Mouse (Mus musculus) left cerebral cortex, adult 18-20 months (tissue): ENCODE data around the gene Tfap2a. TPM values are rescaled to one million over a fixed set of nuclear protein-coding genes. Genes with fewer than 3 reads are reported as not detected.
A peak's percentile ranks its signal among the peaks of the same experiment; 100 is the strongest.

ENCODE experiments used
- DNase-seq, 2 experiments: peaks; one replicate each; pipeline ENCODE4 v3.0.0; 2021 to 2022; ENCODE audit warnings: low spot score in 2 of 2, mixed read lengths in 1 of 2
- long read RNA-seq, 2 experiments: library from polyadenylated mRNA; stranded (forward); transcript quantifications; one replicate each; pipeline ENCODE4 v2.0.0; 2021
- total RNA-seq, 2 experiments: library from RNA; stranded (reverse); gene quantifications; 2 replicates each; pipeline ENCODE4 v1.2.3; 2021

The Tfap2a gene
- total RNA-seq, result under 1 TPM; 0.67 to 0.87 TPM
- long read RNA-seq, experiment 1, partial matches to known transcripts, result 0 of 1 reads
- long read RNA-seq, experiment 1, other reads (novel, unspliced or antisense), result 1 of 1 reads
- long read RNA-seq, experiment 2, partial matches to known transcripts, result 0 of 1 reads
- long read RNA-seq, experiment 2, other reads (novel, unspliced or antisense), result 1 of 1 reads

GRCm38 (mm10) chr13:40738196-40738880 is at the start of gene Tfap2a:
Gene Tfap2a (minus strand): TSS chr13:40738376.
- DNase-seq, result no peak

- DNase-seq, result peak in 1 of 2 experiments; percentile 9
These were observed 46.1 kb upstream of the Tfap2a start for GRCm38 (mm10) chr13:40784202-40784771.

- no peak for DNase-seq
These were observed 19.8 kb upstream of the Tfap2a start for GRCm38 (mm10) chr13:40757995-40758394.

- no peak for DNase-seq
These were observed 18.2 kb upstream of the Tfap2a start for GRCm38 (mm10) chr13:40756356-40756755.

GRCm38 (mm10) chr13:40754091-40754490 is 15.9 kb upstream of the Tfap2a start:
- no peak for DNase-seq

GRCm38 (mm10) chr13:40751889-40752288 is 13.7 kb upstream of the Tfap2a start:
- no peak for DNase-seq

- DNase-seq, result no peak
These were observed 11.4 kb upstream of the Tfap2a start for GRCm38 (mm10) chr13:40749603-40749905.

- no peak for DNase-seq
These were observed 10.8 kb upstream of the Tfap2a start for GRCm38 (mm10) chr13:40748785-40749602.

GRCm38 (mm10) chr13:40744111-40744805 is 6.1 kb upstream of the Tfap2a start:
- no peak for DNase-seq

GRCm38 (mm10) chr13:40743221-40743620 is 5.0 kb upstream of the Tfap2a start:
- DNase-seq, result no peak

- DNase-seq, result no peak
These were observed 3.8 kb upstream of the Tfap2a start for GRCm38 (mm10) chr13:40741841-40742550.

- DNase-seq, result no peak
These were observed 3.3 kb upstream of the Tfap2a start for GRCm38 (mm10) chr13:40741436-40741835.

- DNase-seq, result no peak
These were observed 2.7 kb upstream of the Tfap2a start for GRCm38 (mm10) chr13:40740727-40741360.

GRCm38 (mm10) chr13:40739901-40740300 is 1.7 kb upstream of the Tfap2a start:
- no peak for DNase-seq

GRCm38 (mm10) chr13:40739121-40739650 is 1.0 kb upstream of the Tfap2a start:
- no peak for DNase-seq

- DNase-seq, result no peak
These were observed 415 bp downstream of the Tfap2a start for GRCm38 (mm10) chr13:40737761-40738160.

- no peak for DNase-seq
These were observed 1.1 kb downstream of the Tfap2a start for GRCm38 (mm10) chr13:40737099-40737498.

- no peak for DNase-seq
These were observed 1.9 kb downstream of the Tfap2a start for GRCm38 (mm10) chr13:40736107-40736780.

GRCm38 (mm10) chr13:40735416-40736106 is 2.6 kb downstream of the Tfap2a start:
- no peak for DNase-seq
